Mouse (Mus musculus) megakaryocyte, embryonic 14.5 days (primary cell): Measurements from ENCODE around the gene Il6ra.

Experiments
- FLI1 ChIP-seq: IDR thresholded peaks from 2 replicates; pipeline ENCODE4 v1.6.1; 2012; ENCODE audit warnings: low read length, inconsistent platforms, mixed read lengths
- GATA1 ChIP-seq: IDR thresholded peaks from 3 replicates; pipeline ENCODE4 v1.6.1; 2012; ENCODE audit warnings: mixed read lengths, low read length, inconsistent platforms, borderline replicate concordance

DNA sequence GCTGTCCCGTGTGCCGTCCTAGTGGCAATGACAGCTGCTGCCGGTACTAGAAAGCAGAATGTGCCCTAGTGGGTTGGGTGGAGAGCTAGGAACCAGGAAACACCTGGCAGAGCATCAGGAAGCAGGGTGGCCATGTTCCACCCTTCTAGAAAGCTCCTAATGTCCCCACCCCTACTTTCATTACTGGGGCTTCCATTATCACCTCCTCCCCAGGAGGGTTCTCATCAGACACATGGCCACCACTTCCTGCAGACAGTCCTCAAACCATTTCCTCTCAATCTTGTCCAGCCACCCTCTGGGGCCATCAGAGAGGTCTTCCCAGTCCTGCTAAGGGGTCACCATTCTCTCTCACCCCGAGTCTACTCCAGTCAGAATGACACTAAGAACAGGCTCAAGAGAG, 48.4 kb upstream of the Il6ra start:
- TF ChIP-seq GATA1 (no peak), FLI1 (peak; percentile 75)
